Mouse (Mus musculus) ovary, postnatal 36 days (tissue): ENCODE results near the gene Pds5a.
"Not testable (repeated sequence)": the region's sequence is repeated elsewhere in the genome, so short reads cannot be mapped to it uniquely, and the experiment has no call there.

Experiments
- DNase-seq: peaks from one replicate; pipeline ENCODE4 v3.0.0; 2022; ENCODE audit warnings: low spot score, mixed read lengths

The Pds5a gene

DNA sequence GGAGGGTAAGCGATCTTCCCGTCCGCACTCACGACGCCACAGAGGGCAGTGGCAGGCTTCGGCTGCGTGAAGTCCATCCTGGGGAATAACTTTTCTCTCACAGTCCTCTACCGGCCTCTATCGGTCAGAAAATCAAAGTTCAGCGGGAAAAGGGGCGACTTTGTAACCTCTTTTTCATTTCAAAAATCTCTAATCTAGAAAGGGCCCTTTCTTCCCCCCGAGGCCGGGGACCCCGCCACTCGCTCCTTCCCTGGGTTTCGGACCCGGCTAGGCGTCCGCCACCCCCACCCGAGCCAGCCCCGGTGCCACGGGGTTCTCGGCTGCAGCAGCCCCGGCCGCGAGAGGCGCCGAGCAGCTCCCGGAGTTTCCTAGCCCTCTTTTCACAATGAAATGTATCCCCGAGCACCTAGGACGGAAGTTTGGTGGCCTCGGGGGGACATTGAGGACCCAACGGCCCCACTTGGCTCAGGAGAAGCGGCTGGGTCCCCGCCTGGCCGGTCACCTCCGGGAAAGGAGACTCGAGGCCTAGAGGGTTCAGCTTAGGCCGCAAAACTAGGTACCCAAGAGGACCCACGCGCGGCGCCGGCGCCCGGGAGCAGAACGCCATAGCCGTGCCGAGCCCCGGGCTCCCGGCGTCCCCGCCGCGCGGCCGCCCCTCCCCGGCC, 1.1 kb downstream of the Pds5a start:
- peak; percentile 64 for DNase-seq

DNA sequence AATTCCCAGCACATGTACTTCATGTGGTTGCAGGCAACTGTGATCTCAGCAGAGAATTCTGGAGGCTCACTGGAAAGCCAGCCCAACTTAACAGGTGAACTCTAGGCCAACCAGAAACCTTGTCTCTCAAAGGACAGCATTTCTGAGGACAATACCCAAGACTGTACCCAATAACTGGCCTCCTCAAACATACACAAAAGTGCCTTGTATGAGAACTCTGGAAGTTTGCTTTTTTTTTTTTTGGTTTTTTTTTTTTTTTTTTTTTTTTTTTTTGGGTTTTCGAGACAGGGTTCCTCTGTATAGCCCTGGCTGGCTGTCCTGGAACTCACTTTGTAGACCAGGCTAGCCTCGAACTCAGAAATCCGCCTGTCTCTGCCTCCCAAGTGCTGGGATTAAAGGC, 4.0 kb downstream of the Pds5a start:
- DNase-seq, result not testable (repeated sequence)

DNA sequence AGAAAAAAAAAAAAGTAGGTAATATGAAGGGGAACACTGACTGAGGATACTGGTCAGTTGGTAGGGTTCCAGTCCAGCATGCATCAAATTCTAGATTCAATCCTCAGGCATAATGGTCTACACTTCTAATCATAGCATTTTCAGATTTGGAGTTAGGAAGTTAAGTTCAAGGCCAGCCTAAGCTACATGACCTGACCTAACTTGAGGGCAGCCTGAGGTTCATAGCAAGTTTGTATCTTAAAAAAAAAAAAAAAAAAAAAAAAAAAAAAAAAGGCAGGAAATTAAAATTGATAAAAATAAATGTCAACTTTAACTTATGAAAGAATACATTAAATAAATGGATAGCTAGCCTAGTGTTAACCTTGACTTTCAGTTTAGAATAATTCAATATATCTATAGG, 5.1 kb downstream of the Pds5a start:
- no peak for DNase-seq

DNA sequence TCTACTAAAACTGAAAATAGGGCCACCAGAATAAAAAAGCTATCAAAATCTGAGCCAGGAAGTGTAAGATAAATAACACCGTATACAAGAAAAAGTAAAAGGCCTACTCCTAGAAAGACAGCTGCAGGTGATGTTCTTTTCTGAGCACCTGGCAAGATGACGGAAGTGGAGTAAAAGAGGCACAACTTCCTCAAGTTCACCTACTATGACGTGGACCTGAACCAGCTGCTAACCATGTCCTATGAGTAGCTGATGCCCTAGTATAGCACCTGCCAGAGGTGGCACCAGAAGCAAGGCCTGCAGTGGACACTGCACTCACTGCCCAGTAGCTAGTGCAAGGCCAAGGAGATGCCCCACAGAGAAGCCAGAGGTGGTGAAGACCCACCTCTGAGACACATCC, 9.3 kb downstream of the Pds5a start:
- DNase-seq, result no peak

- DNase-seq, result no peak
These were observed 11.3 kb downstream of the Pds5a start for GRCm38 (mm10) chr5:65686806-65687205.

DNA sequence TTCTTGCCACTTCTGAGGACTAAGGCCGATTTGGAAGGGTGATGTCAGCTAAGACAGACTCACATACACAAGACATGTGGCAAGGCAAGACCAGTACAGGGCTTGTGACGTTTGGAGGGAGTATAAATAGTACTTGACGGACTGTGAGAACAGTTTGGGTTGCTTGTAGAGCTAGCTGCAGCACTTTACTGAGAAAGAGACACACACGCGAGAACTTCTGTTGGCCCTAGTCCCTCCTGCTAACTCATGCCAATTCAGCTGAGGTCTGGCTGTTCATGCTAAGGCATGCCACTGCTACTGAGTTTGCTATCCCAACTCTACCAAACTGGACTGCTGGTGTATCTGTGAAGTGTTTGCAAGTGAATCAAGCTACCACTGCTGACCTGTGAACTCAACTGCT, 19.2 kb downstream of the Pds5a start:
- no peak for DNase-seq

DNA sequence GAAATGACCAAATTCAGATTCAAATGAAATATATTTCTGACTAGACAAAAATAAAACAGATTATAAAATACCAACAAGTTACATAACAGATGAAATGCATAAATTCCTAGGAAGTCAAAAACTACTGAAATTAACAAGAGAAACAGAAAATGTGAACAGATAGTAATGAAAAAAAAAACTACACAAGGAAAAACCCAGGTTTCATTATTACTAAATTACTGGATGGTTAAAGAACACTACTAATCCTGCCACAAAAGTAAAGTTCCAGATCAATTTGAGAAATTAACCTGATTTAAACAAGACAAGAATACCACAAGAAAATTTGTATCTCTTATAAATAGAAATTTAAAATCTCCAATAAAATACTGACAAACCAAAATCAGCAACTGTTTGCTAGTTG, 25.9 kb downstream of the Pds5a start:
- no peak for DNase-seq

DNA sequence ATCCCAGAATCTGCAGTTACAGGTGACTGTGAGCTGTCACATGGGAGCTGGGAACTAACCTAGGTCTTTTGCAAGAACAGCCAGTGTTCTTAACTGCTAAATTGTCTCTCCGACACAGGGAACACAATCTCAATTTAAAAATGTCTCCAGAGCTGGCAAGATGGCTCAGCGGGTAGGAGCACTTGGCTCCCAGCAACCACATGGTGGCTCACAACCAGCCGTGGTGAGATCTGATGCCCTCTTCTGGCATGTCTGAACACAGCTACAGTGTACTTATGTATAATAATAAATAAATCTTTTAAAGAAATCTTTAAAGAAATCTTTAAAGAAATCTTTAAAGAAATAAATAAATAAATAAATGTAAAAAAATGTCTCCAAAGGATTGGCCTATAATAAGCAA, 30.4 kb downstream of the Pds5a start:
- DNase-seq, result no peak

GRCm38 (mm10) chr5:65665370-65665769, 32.7 kb downstream of the Pds5a start:
- DNase-seq, result no peak

DNA sequence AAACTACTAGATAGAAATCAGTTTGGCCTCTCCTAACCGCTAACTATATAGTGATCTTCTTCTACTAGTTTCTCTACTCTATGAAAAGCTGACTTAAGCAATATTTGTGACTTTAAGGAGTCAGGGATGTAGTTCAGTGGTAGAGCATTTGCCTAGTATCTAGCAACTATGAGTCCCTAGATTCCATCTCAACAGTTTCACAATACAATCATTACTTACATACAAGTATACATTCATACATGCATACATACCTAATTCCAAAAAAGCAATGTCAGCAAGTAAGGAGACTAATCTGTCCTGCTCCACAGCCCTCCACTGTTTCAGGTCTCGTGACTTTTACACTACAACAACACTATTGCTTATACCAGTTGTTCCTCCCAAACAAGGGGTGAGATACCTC, 36.1 kb downstream of the Pds5a start:
- DNase-seq, result no peak

DNA sequence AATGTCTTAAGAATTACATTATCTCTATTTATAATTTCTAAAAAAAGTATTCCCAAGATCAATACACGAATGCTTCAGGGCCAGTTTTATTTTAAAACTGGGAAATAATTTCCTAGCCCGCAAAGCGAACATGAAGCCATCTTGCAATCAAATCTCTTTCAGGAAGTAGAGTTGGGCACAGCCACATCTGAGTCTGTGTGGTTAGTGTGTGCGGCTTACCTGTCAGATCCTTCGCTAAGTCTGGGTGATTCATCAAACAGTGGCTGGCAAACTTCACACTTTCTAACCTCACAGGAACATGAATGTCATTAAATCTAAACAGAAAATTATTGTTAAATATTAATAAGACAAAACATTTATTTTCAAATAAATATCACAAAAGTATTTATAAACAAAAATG, 44.3 kb downstream of the Pds5a start:
- DNase-seq, result no peak

DNA sequence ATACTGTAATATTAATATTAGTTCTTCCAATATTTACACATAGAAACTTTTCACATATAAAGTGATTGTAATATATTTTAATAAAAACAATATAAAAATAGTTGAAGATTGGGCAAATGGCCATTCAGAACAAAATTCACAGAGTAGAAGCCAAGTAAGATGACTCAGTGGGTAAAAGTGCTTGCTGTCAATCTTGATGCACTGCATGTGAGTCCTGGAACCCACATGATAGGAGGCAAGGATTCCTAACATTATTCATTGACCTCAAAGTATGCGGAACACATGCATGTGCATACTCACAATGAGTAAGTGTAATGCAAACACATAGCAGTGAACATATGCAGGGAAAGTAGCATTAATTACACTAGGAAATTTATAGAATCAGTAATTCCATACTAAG, 59.2 kb downstream of the Pds5a start:
- no peak for DNase-seq

GRCm38 (mm10) chr5:65624340-65624739, 73.7 kb downstream of the Pds5a start:
- DNase-seq, result no peak

DNA sequence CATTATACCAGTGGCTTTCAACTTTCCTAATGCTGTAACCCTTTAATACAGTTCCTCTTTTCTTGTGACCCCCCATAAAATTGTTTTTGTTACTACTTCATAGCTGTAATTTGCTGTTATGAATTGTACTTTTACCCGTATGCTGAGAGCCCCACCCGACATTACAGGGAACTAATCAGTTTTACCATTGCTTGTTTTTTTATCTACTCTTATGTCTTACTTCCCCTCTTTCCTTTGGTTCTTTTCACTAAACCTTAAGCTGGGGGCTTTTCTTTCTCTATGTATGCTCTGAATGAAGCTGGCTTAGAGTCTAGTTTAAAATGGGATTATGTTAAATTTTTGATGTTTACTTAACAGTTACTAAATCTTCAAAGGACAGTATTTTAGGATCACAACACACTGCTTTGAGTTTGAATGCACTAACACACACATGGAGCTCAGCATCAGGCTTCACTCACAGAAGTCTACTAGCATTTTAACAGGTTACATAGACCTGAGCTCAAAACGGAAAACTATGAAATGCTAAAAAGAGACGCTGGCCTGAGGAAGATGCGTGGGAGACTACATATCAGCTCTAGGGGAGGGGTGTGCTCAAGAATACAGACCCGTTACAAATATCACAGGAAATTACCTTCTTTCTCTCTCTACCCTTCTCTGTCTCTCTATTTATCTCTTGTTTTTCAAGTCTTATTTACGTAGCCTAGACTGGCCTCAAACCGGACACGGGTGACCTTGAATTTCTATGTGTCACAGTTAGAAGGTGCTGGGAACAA, 84.7 kb downstream of the Pds5a start:
- DNase-seq, result no peak

DNA sequence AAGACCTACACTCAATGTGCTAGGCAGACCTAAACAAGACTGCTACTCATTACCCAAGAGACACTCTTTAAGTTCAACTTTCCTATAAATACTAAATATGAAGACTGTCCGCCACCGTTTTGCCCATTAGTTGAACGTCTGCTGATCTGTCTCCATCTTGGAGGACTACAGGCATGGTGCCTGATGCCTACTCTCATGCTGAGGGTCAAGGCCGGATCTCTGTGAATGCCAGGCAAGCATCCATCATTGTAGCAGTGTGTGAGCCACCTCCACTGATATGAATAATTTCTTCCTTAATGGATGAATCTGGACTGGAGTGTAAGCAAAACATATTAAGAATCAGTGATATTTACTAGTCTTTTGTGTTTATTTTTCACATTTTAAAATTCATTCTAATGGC, 87.5 kb downstream of the Pds5a start:
- no peak for DNase-seq

DNA sequence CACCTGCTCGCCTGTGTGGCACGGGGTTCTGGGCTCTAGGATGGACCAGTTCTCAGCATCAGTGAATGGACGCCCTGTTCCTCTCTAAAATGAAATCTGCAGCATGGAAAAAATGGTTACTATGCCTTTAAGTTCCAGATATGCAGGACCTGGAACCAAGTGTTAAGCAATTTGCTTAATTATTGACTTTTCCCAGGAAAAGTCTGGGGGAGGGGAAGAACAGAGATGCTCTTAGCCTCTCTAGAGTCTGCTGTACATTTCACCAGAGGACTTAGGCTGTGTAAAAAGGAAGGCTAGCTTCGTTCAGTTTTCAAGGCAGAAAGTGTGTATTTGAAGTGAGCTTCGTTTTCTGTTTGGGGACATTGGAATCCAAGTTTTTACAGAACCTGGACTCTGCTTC, 88.3 kb downstream of the Pds5a start:
- DNase-seq, result no peak

GRCm38 (mm10) chr5:65606820-65607219, 91.3 kb downstream of the Pds5a start:
- no peak for DNase-seq

DNA sequence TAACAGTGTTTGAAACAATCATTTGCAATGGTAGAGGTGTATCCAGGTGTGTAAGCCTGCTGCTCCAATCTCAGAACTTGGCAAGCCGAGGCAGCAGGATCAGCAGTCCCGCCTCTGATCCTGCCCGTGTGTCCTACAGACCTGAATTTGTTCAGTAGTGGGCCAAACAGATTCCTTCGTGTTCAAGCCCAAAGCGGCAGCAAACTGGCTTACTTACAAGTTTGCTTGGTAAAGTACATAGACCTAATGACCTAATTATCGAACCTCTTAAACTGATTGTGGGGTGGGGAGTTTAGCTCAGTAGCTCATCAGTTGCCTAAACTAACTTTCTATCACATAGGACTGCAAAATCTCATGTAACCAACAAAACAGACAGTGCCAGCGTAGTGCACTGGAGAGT, 98.4 kb downstream of the Pds5a start:
- DNase-seq, result no peak

- no peak for DNase-seq
These were observed 105.7 kb downstream of the Pds5a start for GRCm38 (mm10) chr5:65592421-65592820.

DNA sequence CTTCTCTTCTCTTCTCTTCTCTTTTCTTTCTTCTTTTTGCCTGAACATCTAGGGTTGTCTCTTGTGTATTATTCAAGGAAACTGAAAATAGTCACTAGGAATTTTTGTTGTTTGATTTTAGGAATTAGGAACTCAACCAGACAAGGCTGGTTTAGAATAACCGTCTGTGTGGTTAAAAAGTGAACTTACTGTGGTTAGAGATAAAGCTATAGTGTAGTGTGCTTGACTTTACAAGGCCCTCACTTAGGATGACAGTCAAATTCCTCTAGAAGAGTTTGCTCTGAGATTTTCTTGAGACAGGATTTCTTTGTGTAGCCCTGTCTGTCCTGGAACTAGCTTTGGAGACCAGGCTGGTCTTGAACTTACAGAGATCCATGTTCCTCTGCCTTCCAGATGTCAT, 107.9 kb downstream of the Pds5a start:
- no peak for DNase-seq

DNA sequence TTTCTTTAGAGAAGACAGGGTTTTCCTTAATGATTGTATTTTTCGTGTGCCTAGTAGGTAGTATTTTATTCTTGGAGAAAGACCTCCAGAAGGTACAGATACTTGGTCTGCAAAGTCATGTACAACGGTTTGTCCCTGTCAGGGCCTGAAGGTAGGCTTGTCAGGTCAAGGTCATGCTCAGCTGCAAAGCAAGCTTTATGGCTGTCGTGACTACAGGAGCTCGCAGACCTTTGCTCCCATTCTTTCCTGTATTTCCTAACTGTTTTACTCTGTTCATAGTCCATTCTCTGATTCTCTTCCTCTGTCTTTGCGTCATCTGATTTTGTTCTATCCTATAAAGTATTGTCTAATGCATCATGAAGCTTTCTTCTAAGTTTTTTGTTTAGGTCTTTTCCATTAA, 111.8 kb downstream of the Pds5a start:
- DNase-seq, result no peak

- DNase-seq, result no peak
These were observed 119.5 kb downstream of the Pds5a start for GRCm38 (mm10) chr5:65578545-65578944.

GRCm38 (mm10) chr5:65575896-65576295, 122.2 kb downstream of the Pds5a start:
- no peak for DNase-seq

DNA sequence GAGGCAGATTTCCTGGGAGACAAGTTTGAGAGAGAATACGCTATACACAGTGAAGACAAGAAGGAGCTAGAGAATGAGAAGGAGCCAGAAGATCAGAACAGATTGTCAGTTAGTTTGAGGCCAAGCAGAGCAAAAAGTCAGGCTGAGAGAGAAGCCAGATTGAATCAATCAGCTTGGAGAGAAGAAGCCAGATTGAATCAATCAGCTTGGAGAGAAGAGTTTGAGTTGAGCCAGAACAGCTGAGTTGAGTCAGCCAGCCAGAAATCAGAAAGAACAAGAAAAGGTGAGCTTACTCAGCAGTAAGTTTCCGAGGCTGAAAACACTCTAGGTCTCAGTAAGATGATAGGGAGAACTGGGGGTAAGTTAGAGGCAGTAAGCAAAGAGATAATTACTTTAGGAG, 123.2 kb downstream of the Pds5a start:
- no peak for DNase-seq
